Mouse (Mus musculus): ENCODE measurements around the gene Ccdc116. TPM values are rescaled to one million over a fixed set of nuclear protein-coding genes. Genes with fewer than 3 reads are reported as not detected.

Gene Ccdc116
- polyA plus RNA-seq, 1 experiment: 1.5 TPM

- peaks cover 6% of the 10 kb centered on the region for H3K4me1 ChIP-seq (ENCODE audit: control insufficient read depth, insufficient read depth, insufficient read length)
- no peaks in the 10 kb centered on the region for H3K27me3 ChIP-seq (ENCODE audit: control insufficient read depth, insufficient read depth, low read length)
- TF ChIP-seq CTCF (IDR thresholded peaks at IDR 0.05; ENCODE audit: extremely low read depth, insufficient read depth, insufficient read length, insufficient replicate concordance): no peak
- TF ChIP-seq POLR2A (IDR thresholded peaks at IDR 0.05; ENCODE audit: low read depth, low read length): no peak
- H3K36me3 ChIP-seq (ENCODE audit: control insufficient read depth, insufficient read depth, low read length): peaks cover 8% of the 10 kb centered on the region
- no peak overlapping the region for H3K4me3 ChIP-seq (ENCODE audit: extremely low read depth, insufficient read depth, insufficient read length)
- no peak for DNase-seq (ENCODE audit: low read depth in 1 of 2, low spot score in 2 of 2)
- H3K27ac ChIP-seq (ENCODE audit: insufficient read depth, low read length): no peak overlapping the region
- 83% methylated on average over 7 of the region's 7 CpGs for WGBS
These were observed 3.7 kb upstream of the Ccdc116 start for GRCm38 (mm10) chr16:17150520-17151258.

GRCm38 (mm10) chr16:17148084-17148483, 1.1 kb upstream of the Ccdc116 start:
- no peak for DNase-seq (ENCODE audit: low read depth in 1 of 2, low spot score in 2 of 2)
- H3K4me1 ChIP-seq (ENCODE audit: control insufficient read depth, insufficient read depth, insufficient read length): peaks cover 6% of the 10 kb centered on the region
- peaks cover 4% of the 10 kb centered on the region for H3K36me3 ChIP-seq (ENCODE audit: control insufficient read depth, insufficient read depth, low read length)
- 53% methylated on average over 16 of the region's 16 CpGs for WGBS
- no peak overlapping the region for H3K27ac ChIP-seq (ENCODE audit: insufficient read depth, low read length)
- no peaks in the 10 kb centered on the region for H3K27me3 ChIP-seq (ENCODE audit: control insufficient read depth, insufficient read depth, low read length)
- peak overlapping the region; percentile 83; the same call in 1 of the 2 replicates for H3K4me3 ChIP-seq (ENCODE audit: extremely low read depth, insufficient read depth, insufficient read length)
- TF ChIP-seq POLR2A (IDR thresholded peaks at IDR 0.05; ENCODE audit: low read depth, low read length) (no peak), CTCF (IDR thresholded peaks at IDR 0.05; ENCODE audit: extremely low read depth, insufficient read depth, insufficient read length, insufficient replicate concordance) (no peak)

GRCm38 (mm10) chr16:17147391-17147929, 431 bp upstream of the Ccdc116 start:
- no peak overlapping the region for H3K27ac ChIP-seq (ENCODE audit: insufficient read depth, low read length)
- WGBS: 6% methylated on average over 41 of the region's 41 CpGs
- H3K4me1 ChIP-seq (ENCODE audit: control insufficient read depth, insufficient read depth, insufficient read length): peaks cover 6% of the 10 kb centered on the region
- TF ChIP-seq CTCF (IDR thresholded peaks at IDR 0.05; ENCODE audit: extremely low read depth, insufficient read depth, insufficient read length, insufficient replicate concordance) (no peak), POLR2A (IDR thresholded peaks at IDR 0.05; ENCODE audit: low read depth, low read length) (no peak)
- H3K36me3 ChIP-seq (ENCODE audit: control insufficient read depth, insufficient read depth, low read length): peaks cover 2% of the 10 kb centered on the region
- DNase-seq (ENCODE audit: low read depth in 1 of 2, low spot score in 2 of 2): no peak
- no peaks in the 10 kb centered on the region for H3K27me3 ChIP-seq (ENCODE audit: control insufficient read depth, insufficient read depth, low read length)
- H3K4me3 ChIP-seq (ENCODE audit: extremely low read depth, insufficient read depth, insufficient read length): peak overlapping the region; percentile 83

- no peak for TF ChIP-seq CTCF (IDR thresholded peaks at IDR 0.05; ENCODE audit: extremely low read depth, insufficient read depth, insufficient read length, insufficient replicate concordance)
- no peak for TF ChIP-seq POLR2A (IDR thresholded peaks at IDR 0.05; ENCODE audit: low read depth, low read length)
- no peaks in the 10 kb centered on the region for H3K36me3 ChIP-seq (ENCODE audit: control insufficient read depth, insufficient read depth, low read length)
- 48% methylated on average over 7 of the region's 7 CpGs for WGBS
- no peak within 1 kb of the TSS for H3K4me3 ChIP-seq (ENCODE audit: extremely low read depth, insufficient read depth, insufficient read length)
- H3K4me1 ChIP-seq (ENCODE audit: control insufficient read depth, insufficient read depth, insufficient read length): peaks cover 6% of the 10 kb centered on the region
- no peaks in the 10 kb centered on the region for H3K27me3 ChIP-seq (ENCODE audit: control insufficient read depth, insufficient read depth, low read length)
- DNase-seq (ENCODE audit: low read depth in 1 of 2, low spot score in 2 of 2): no peak
- H3K27ac ChIP-seq (ENCODE audit: insufficient read depth, low read length): no peak within 1 kb of the TSS
These were observed 2.7 kb downstream of the Ccdc116 start, which contains the start of gene Ydjc for GRCm38 (mm10) chr16:17144339-17144738. TSS of gene Ydjc (plus strand) at chr16:17144621.

GRCm38 (mm10) chr16:17137355-17137754, 9.7 kb downstream of the Ccdc116 start:
- DNase-seq (ENCODE audit: low read depth in 1 of 2, low spot score in 2 of 2): no peak
- Histone ChIP-seq H3K4me1 (ENCODE audit: control insufficient read depth, insufficient read depth, insufficient read length) (no peaks in the 10 kb centered on the region), H3K4me3 (ENCODE audit: extremely low read depth, insufficient read depth, insufficient read length) (no peak overlapping the region), H3K36me3 (ENCODE audit: control insufficient read depth, insufficient read depth, low read length) (no peaks in the 10 kb centered on the region), H3K27me3 (ENCODE audit: control insufficient read depth, insufficient read depth, low read length) (no peaks in the 10 kb centered on the region), H3K27ac (ENCODE audit: insufficient read depth, low read length) (no peak overlapping the region)
- WGBS: 84% methylated on average over 15 of the region's 15 CpGs
- TF ChIP-seq POLR2A (IDR thresholded peaks at IDR 0.05; ENCODE audit: low read depth, low read length) (no peak), CTCF (IDR thresholded peaks at IDR 0.05; ENCODE audit: extremely low read depth, insufficient read depth, insufficient read length, insufficient replicate concordance) (no peak)

- DNase-seq (ENCODE audit: low read depth in 1 of 2, low spot score in 2 of 2): no peak
- no peaks in the 10 kb centered on the region for H3K36me3 ChIP-seq (ENCODE audit: control insufficient read depth, insufficient read depth, low read length)
- no peaks in the 10 kb centered on the region for H3K27me3 ChIP-seq (ENCODE audit: control insufficient read depth, insufficient read depth, low read length)
- no peak overlapping the region for H3K27ac ChIP-seq (ENCODE audit: insufficient read depth, low read length)
- no peak for TF ChIP-seq POLR2A (IDR thresholded peaks at IDR 0.05; ENCODE audit: low read depth, low read length)
- no peak for TF ChIP-seq CTCF (IDR thresholded peaks at IDR 0.05; ENCODE audit: extremely low read depth, insufficient read depth, insufficient read length, insufficient replicate concordance)
- WGBS: 82% methylated on average over 7 of the region's 7 CpGs
- H3K4me1 ChIP-seq (ENCODE audit: control insufficient read depth, insufficient read depth, insufficient read length): peaks cover 6% of the 10 kb centered on the region
- H3K4me3 ChIP-seq (ENCODE audit: extremely low read depth, insufficient read depth, insufficient read length): no peak overlapping the region
These were observed 14.2 kb downstream of the Ccdc116 start for GRCm38 (mm10) chr16:17132906-17133200.

Data from spleen, adult 2 months (tissue).